Mouse (Mus musculus): ENCODE measurements around the gene Gm20604. TPM values are rescaled to one million over a fixed set of nuclear protein-coding genes. Genes with fewer than 3 reads are reported as not detected.
A peak's percentile ranks its signal among the peaks of the same experiment; 100 is the strongest.

Gene Gm20604
- polyA plus RNA-seq, 1 experiment from 2014 or later: 26.5 TPM

DNA sequence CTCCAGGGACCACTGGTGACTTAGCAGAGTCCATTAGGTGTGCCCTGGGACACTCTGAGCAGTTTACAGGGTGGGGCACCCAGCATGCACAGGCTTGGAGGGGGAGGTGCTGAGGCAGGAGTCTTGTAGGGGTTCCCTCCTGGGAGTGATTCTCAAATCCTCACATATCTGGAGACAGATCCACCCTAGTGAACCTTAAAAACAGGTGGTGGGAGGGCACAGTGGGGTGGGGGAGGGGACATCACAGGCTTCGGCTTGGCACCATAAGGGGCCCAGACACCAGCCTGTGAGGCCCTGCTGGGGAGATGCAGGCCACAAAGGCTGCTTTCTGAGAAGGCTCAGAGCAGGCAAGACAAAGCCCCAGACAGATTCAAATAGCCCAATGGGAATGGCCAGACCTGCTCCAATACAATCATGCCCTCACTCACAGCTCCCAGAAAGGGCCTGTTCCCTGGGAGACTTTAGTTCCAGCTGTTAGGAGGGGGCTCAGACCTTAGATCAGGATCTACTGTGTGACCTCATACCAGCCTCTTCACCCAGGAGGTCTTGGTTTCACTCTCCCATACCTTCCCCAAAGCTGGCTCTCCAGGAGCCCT lies 60.3 kb downstream of the Gm20604 start:
- peaks cover 10% of the 10 kb centered on the region for H3K4me1 ChIP-seq (replicated peaks; ENCODE audit: control insufficient read depth, insufficient read depth, low read length)
- H3K4me2 ChIP-seq (ENCODE audit: low read depth, low read length): no peak overlapping the region
- H3K27ac ChIP-seq (ENCODE audit: low read length): no peak overlapping the region
- H3K27me3 ChIP-seq (ENCODE audit: control insufficient read depth, insufficient read depth, low read depth, low read length): no peaks in the 10 kb centered on the region
- H3K9ac ChIP-seq (ENCODE audit: low read length): no peak overlapping the region
- no peaks in the 10 kb centered on the region for H3K36me3 ChIP-seq (ENCODE audit: control insufficient read depth, insufficient read depth, low read length)
- ATAC-seq (ENCODE audit: low read depth): no peak
- WGBS: 63% methylated on average over 1 of the region's 1 CpGs
- no peaks in the 10 kb centered on the region for H3K9me3 ChIP-seq (ENCODE audit: control insufficient read depth, low read length)
- no peak overlapping the region for H3K4me3 ChIP-seq (ENCODE audit: low read length)

GRCm38 (mm10) chr12:102697381-102697780 lies 61.1 kb downstream of the Gm20604 start:
- Histone ChIP-seq H3K4me3 (ENCODE audit: low read length) (no peak overlapping the region), H3K9me3 (ENCODE audit: control insufficient read depth, low read length) (no peaks in the 10 kb centered on the region), H3K36me3 (ENCODE audit: control insufficient read depth, insufficient read depth, low read length) (no peaks in the 10 kb centered on the region), H3K9ac (ENCODE audit: low read length) (no peak overlapping the region), H3K4me1 (replicated peaks; ENCODE audit: control insufficient read depth, insufficient read depth, low read length) (peaks cover 3% of the 10 kb centered on the region; the same call in 1 of the 2 replicates), H3K4me2 (ENCODE audit: low read depth, low read length) (no peak overlapping the region), H3K27ac (ENCODE audit: low read length) (no peak overlapping the region), H3K27me3 (ENCODE audit: control insufficient read depth, insufficient read depth, low read depth, low read length) (no peaks in the 10 kb centered on the region)
- 60% methylated on average over 7 of the region's 7 CpGs for WGBS
- ATAC-seq (ENCODE audit: low read depth): no peak

DNA sequence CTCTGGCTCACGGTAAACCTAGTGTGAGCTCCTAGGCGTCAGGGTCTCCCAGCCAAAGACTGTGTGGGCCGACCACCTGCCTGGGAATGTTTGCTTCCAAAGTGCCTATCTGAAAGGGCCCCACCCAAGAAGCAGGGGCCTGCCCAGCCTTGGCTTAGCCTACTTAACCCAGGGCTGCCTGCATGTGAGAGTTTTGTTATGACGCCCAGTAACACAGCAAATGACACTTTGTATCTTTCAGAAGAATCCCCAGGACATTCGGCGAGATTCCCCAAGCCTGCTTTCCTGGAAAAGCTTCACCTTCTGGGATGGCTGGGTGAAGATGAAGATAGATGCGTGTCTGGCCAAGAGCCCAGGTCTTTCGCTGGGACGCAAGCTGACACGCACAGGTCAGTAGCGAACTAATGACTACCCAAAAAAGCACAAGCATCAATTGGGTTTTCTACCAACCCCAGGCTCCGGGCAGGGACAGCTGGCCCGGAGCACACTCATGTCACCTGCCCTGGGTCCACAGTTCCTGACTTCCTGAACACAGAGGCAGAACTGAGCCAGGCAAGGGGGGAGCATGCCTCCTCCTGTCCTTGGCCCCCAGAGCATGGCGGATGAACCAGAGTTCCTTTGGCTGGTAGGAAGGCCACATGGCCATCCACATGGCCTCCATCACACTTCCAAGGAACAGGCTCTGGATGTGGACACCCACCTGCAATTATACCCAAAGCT lies 61.7 kb downstream of the Gm20604 start:
- 68% methylated on average over 14 of the region's 14 CpGs for WGBS
- no peak for ATAC-seq (ENCODE audit: low read depth)
- Histone ChIP-seq H3K9me3 (ENCODE audit: control insufficient read depth, low read length) (no peaks in the 10 kb centered on the region), H3K27ac (ENCODE audit: low read length) (no peak overlapping the region), H3K36me3 (ENCODE audit: control insufficient read depth, insufficient read depth, low read length) (no peaks in the 10 kb centered on the region), H3K4me1 (replicated peaks; ENCODE audit: control insufficient read depth, insufficient read depth, low read length) (peaks cover under 1% of the 10 kb centered on the region; the same call in 1 of the 2 replicates), H3K9ac (ENCODE audit: low read length) (no peak overlapping the region), H3K4me3 (ENCODE audit: low read length) (no peak overlapping the region), H3K4me2 (ENCODE audit: low read depth, low read length) (no peak overlapping the region), H3K27me3 (ENCODE audit: control insufficient read depth, insufficient read depth, low read depth, low read length) (no peaks in the 10 kb centered on the region)

DNA sequence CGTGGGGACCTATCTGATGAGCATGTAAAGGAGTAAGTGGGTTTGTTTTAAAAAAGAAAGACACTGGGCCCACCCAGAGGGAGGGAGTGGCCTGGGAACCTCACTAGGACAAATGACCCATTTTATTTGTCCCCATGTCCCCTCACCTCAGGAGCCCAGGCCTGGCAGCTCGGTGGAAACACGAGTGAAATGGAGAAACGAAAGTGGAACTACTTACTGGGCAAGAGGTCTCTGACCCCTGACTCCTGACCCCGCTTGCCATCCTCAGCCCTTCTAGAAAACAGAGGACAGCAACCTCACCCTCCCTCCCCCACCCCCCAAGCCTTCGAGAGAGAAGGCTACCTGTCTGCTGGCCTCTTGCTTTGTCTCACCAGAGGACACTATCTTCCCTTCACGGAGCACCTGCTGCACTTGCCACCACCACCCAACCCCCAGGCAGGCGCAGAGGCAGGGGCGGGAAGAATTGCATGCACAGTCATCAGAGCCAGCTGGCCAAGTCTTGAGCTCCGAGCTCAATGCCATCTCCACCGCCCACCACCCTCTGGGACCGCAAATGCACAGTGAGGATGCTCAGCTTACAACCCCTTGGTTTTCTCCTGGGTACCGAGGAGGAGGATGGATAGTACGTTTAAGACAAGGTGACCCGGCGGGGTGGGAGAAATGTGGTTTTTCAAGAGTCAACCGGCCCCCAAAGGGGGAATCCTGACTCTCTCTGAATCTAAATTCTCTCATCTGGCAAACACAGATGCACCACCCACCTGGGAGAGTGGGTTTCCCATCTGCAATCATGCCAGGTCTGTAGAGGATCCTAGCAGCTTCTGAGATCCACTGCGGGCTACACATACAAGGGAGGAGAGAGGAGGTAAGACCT lies 62.9 kb downstream of the Gm20604 start:
- Histone ChIP-seq H3K4me2 (ENCODE audit: low read depth, low read length) (no peak overlapping the region), H3K4me1 (replicated peaks; ENCODE audit: control insufficient read depth, insufficient read depth, low read length) (peaks cover 6% of the 10 kb centered on the region), H3K27ac (ENCODE audit: low read length) (no peak overlapping the region), H3K4me3 (ENCODE audit: low read length) (no peak overlapping the region), H3K9me3 (ENCODE audit: control insufficient read depth, low read length) (no peaks in the 10 kb centered on the region), H3K9ac (ENCODE audit: low read length) (no peak overlapping the region), H3K36me3 (ENCODE audit: control insufficient read depth, insufficient read depth, low read length) (no peaks in the 10 kb centered on the region), H3K27me3 (ENCODE audit: control insufficient read depth, insufficient read depth, low read depth, low read length) (no peaks in the 10 kb centered on the region)
- WGBS: 63% methylated on average over 18 of the region's 18 CpGs
- ATAC-seq (ENCODE audit: low read depth): no peak

DNA sequence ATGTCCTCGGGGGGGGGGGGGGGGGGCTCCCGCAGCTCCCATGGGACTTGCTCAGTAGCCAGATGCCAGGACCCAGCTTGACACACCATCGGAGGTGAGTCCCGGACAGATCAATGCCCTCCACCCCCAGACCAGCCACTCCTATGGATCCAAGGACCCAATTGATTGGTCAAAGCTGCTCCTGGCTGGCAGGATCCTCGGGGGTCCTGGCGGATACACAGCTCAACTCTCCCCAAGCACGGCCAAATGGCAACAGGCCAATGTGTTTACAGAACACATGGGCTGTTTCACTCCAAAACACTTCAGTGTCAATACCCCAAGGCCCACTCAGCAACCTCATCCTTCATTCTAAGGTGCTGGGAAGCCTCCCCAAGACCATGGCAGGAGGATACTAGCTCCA lies 66.7 kb downstream of the Gm20604 start:
- H3K4me1 ChIP-seq (replicated peaks; ENCODE audit: control insufficient read depth, insufficient read depth, low read length): peaks cover 6% of the 10 kb centered on the region
- H3K9ac ChIP-seq (ENCODE audit: low read length): no peak overlapping the region
- peak; percentile 23; the same call in 1 of the 2 replicates for ATAC-seq (ENCODE audit: low read depth)
- H3K36me3 ChIP-seq (ENCODE audit: control insufficient read depth, insufficient read depth, low read length): no peaks in the 10 kb centered on the region
- H3K4me3 ChIP-seq (ENCODE audit: low read length): no peak overlapping the region
- H3K27ac ChIP-seq (ENCODE audit: low read length): no peak overlapping the region
- H3K27me3 ChIP-seq (ENCODE audit: control insufficient read depth, insufficient read depth, low read depth, low read length): no peaks in the 10 kb centered on the region
- H3K9me3 ChIP-seq (ENCODE audit: control insufficient read depth, low read length): no peaks in the 10 kb centered on the region
- WGBS: 60% methylated on average over 6 of the region's 7 CpGs
- no peak overlapping the region for H3K4me2 ChIP-seq (ENCODE audit: low read depth, low read length)

Other genes starting within 250 kb of the Gm20604 start
- 1.4 and 2.0 TPM in 2 replicates for gene Chga, start 203.7 kb downstream of the Gm20604 start, polyA plus RNA-seq (2015; fragmentation: Nextera tagmentation; extraction: Ambion mirVana)
- gene Itpk1, start 53.7 kb downstream of the Gm20604 start, polyA plus RNA-seq (2015; fragmentation: Nextera tagmentation; extraction: Ambion mirVana): 10.6 and 11.8 TPM in 2 replicates
- 22.0 and 24.4 TPM in 2 replicates for gene Moap1, start 15.0 kb downstream of the Gm20604 start, polyA plus RNA-seq (2015; fragmentation: Nextera tagmentation; extraction: Ambion mirVana)
- 7.4 and 8.0 TPM in 2 replicates for gene Tmem251, start 14.9 kb downstream of the Gm20604 start, polyA plus RNA-seq (2015; fragmentation: Nextera tagmentation; extraction: Ambion mirVana)
- gene Gm28051, start 907 bp downstream of the Gm20604 start, polyA plus RNA-seq (2015; fragmentation: Nextera tagmentation; extraction: Ambion mirVana): not detected in 2 replicates
- 26.4 and 26.9 TPM in 2 replicates for gene Gon7, start 869 bp downstream of the Gm20604 start, polyA plus RNA-seq (2015; fragmentation: Nextera tagmentation; extraction: Ambion mirVana)
- gene Ubr7, start 705 bp downstream of the Gm20604 start, polyA plus RNA-seq (2015; fragmentation: Nextera tagmentation; extraction: Ambion mirVana): 40.7 and 41.1 TPM in 2 replicates
- gene Btbd7, start 119.8 kb upstream of the Gm20604 start, polyA plus RNA-seq (2015; fragmentation: Nextera tagmentation; extraction: Ambion mirVana): 17.1 and 18.1 TPM in 2 replicates
- gene Cox8c, start 140.6 kb upstream of the Gm20604 start, polyA plus RNA-seq (2015; fragmentation: Nextera tagmentation; extraction: Ambion mirVana): not detected in 2 replicates
- gene Unc79, start 190.2 kb upstream of the Gm20604 start, polyA plus RNA-seq (2015; fragmentation: Nextera tagmentation; extraction: Ambion mirVana): 0.18 and 0.65 TPM in 2 replicates

Measured in lung, embryonic 16.5 days (tissue).